Mouse (Mus musculus) erythroblast, embryonic 14.5 days (primary cell): Measurements from ENCODE around the gene Car10.

Experiments
- GATA1 ChIP-seq: IDR thresholded peaks from 2 replicates; pipeline ENCODE4 v1.6.1; 2012; ENCODE audit warnings: low read length, inconsistent platforms, mixed read lengths
- TAL1 ChIP-seq: IDR thresholded peaks from 3 replicates; pipeline ENCODE4 v1.6.1; 2012; ENCODE audit warnings: low read length, inconsistent platforms, mixed read lengths

- TF ChIP-seq TAL1 (no peak), GATA1 (no peak)
Observed at GRCm38 (mm10) chr11:93367244-93367643, 269.4 kb downstream of the Car10 start.
